Mouse (Mus musculus): Measurements from ENCODE around the gene Rps6kl1. TPM values are rescaled to one million over a fixed set of nuclear protein-coding genes. Genes with fewer than 3 reads are reported as not detected.

Rps6kl1 gene
- polyA plus RNA-seq, 2 experiments, result 0.39 to 0.43 TPM

DNA sequence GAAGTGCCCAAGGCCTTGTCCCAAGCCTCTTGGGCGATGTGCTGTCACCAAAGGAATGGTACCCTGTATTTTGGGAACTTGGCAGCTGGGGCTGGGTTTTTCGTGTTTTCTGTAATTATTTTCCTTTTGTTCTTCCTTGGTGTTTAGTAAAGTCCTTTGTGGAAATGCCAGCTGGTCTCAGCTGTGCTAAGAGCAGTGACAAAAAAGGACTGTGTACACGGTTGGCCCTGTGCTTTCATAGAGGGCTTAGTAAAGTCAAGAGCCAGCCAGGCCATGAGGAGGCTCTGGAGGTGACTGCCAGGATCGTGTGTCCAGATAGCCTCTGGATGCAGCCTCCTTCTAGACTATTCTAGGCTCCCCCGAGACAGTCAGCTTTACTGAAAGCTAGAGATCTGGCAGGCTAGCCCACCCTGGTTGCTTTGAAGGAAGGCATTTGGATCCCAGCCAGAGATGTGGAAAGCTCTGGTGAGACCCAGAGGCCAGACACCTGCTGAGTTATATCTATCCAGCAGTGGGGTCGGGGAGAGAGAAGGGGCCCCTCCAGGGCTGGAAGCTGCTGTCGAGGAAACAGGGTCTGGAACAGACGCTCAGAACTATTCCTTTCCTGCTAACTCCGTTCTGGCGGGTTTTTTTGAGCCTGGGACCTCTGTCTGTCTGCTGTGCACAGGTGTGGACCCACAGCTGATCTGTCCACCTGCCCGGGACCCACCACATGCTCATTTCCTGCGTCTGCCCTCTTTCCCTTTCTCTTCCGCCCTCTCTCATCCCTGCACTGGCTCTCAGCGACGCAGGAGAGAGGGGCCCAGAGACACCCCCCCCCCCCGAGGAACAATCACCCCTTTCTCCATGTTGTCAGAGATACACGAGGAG is 30.6 kb upstream of the Rps6kl1 start:
- Histone ChIP-seq H3K4me2 (replicated peaks; ENCODE audit: low read depth, low read length, severe bottlenecking) (no peak overlapping the region), H3K4me1 (ENCODE audit: control insufficient read depth, insufficient read depth, low read length) (peaks cover 17% of the 10 kb centered on the region), H3K9me3 (ENCODE audit: control insufficient read depth, low read length) (no peaks in the 10 kb centered on the region), H3K27me3 (ENCODE audit: control insufficient read depth, insufficient read depth, low read length) (no peaks in the 10 kb centered on the region), H3K27ac (replicated peaks; ENCODE audit: low read depth, low read length) (0 out of 2 replicates have a peak overlapping the region, but pooled peaks have one; percentile 19), H3K36me3 (ENCODE audit: control insufficient read depth, insufficient read depth, low read length) (no peaks in the 10 kb centered on the region), H3K4me3 (replicated peaks; ENCODE audit: low read length) (no peak overlapping the region), H3K9ac (ENCODE audit: low read depth, low read length, severe bottlenecking) (0 out of 2 replicates have a peak overlapping the region, but pooled peaks have one; percentile 12)
- no peak for TF ChIP-seq POLR2A (IDR thresholded peaks at IDR 0.05; ENCODE audit: borderline replicate concordance, extremely low read depth, insufficient read depth, insufficient read length)
- 17% methylated on average over 15 of the region's 17 CpGs for WGBS
- DNase-seq (ENCODE audit: low spot score) (peak; percentile 78), ATAC-seq (ENCODE audit: low FRiP score, low read depth) (peak; percentile 80)

DNA sequence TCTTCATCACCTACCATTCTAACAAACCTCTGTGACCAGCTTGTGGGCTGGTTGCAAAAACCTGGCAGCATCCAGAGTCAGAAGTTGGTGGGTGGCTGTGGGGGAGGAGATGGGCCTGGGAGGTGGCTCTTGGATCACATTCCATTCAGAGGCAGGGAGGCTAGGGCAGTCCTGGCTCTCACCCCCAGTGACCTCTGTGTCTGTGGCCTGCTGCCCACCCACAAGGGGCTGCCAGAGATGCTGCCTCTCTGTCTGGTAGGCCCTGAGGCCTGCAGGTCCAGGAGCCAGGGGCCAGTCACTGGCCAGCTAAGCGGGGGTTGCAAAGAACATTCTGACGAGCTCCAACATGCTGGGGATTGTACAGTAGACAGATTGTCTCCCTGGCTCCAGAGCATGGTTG is 27.2 kb upstream of the Rps6kl1 start:
- ATAC-seq (ENCODE audit: low FRiP score, low read depth) (no peak), DNase-seq (ENCODE audit: low spot score) (no peak)
- 54% methylated on average over 2 of the region's 2 CpGs for WGBS
- H3K4me1 ChIP-seq (ENCODE audit: control insufficient read depth, insufficient read depth, low read length), result peaks cover 42% of the 10 kb centered on the region
- H3K36me3 ChIP-seq (ENCODE audit: control insufficient read depth, insufficient read depth, low read length), result no peaks in the 10 kb centered on the region
- H3K27me3 ChIP-seq (ENCODE audit: control insufficient read depth, insufficient read depth, low read length), result no peaks in the 10 kb centered on the region
- no peak for TF ChIP-seq POLR2A (IDR thresholded peaks at IDR 0.05; ENCODE audit: borderline replicate concordance, extremely low read depth, insufficient read depth, insufficient read length)
- H3K4me3 ChIP-seq (replicated peaks; ENCODE audit: low read length), result no peak overlapping the region
- no peaks in the 10 kb centered on the region for H3K9me3 ChIP-seq (ENCODE audit: control insufficient read depth, low read length)
- no peak overlapping the region for H3K27ac ChIP-seq (replicated peaks; ENCODE audit: low read depth, low read length)
- no peak overlapping the region for H3K4me2 ChIP-seq (replicated peaks; ENCODE audit: low read depth, low read length, severe bottlenecking)
- H3K9ac ChIP-seq (ENCODE audit: low read depth, low read length, severe bottlenecking), result no peak overlapping the region

DNA sequence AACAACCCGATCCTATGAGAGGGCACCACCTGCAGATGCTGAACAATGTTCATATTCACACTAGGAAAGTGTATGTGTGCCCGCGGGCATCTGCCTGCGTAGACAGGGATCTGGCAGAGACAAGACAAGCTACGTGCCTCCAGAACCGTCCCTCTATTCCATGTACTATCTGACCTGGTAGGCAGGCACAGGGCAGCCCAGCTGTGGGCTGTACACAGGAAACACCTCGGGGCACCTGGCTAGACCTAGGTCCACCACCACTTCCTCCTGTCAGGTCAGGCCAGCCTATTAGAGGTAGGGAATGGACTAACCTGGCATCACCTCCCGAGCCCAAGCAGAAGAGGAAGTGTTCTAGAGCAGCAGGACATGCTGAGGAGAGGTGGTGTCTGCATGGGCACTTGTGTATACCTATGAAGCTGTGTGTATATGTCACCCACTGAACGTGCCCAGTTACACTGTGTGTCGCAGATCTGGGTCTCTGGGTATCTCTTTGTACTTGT is 26.7 kb upstream of the Rps6kl1 start, which contains the start of gene Pgf:
Gene Pgf, minus strand, starts transcription at position 51 of the 500 bp plus-strand sequence.
- peak within 1 kb of the TSS; percentile 47 for H3K9ac ChIP-seq (ENCODE audit: low read depth, low read length, severe bottlenecking)
- H3K27ac ChIP-seq (replicated peaks; ENCODE audit: low read depth, low read length), result no peak within 1 kb of the TSS; the same call in 1 of the 2 replicates
- no peak for ATAC-seq (ENCODE audit: low FRiP score, low read depth)
- no peaks in the 10 kb centered on the region for H3K36me3 ChIP-seq (ENCODE audit: control insufficient read depth, insufficient read depth, low read length)
- no peak for TF ChIP-seq POLR2A (IDR thresholded peaks at IDR 0.05; ENCODE audit: borderline replicate concordance, extremely low read depth, insufficient read depth, insufficient read length)
- no peaks in the 10 kb centered on the region for H3K9me3 ChIP-seq (ENCODE audit: control insufficient read depth, low read length)
- 80% methylated on average over 10 of the region's 10 CpGs for WGBS
- peak within 1 kb of the TSS; percentile 40 for H3K4me3 ChIP-seq (replicated peaks; ENCODE audit: low read length)
- peaks cover 42% of the 10 kb centered on the region for H3K4me1 ChIP-seq (ENCODE audit: control insufficient read depth, insufficient read depth, low read length)
- DNase-seq (ENCODE audit: low spot score), result no peak
- H3K4me2 ChIP-seq (replicated peaks; ENCODE audit: low read depth, low read length, severe bottlenecking), result peak within 1 kb of the TSS; percentile 66
- no peaks in the 10 kb centered on the region for H3K27me3 ChIP-seq (ENCODE audit: control insufficient read depth, insufficient read depth, low read length)

DNA sequence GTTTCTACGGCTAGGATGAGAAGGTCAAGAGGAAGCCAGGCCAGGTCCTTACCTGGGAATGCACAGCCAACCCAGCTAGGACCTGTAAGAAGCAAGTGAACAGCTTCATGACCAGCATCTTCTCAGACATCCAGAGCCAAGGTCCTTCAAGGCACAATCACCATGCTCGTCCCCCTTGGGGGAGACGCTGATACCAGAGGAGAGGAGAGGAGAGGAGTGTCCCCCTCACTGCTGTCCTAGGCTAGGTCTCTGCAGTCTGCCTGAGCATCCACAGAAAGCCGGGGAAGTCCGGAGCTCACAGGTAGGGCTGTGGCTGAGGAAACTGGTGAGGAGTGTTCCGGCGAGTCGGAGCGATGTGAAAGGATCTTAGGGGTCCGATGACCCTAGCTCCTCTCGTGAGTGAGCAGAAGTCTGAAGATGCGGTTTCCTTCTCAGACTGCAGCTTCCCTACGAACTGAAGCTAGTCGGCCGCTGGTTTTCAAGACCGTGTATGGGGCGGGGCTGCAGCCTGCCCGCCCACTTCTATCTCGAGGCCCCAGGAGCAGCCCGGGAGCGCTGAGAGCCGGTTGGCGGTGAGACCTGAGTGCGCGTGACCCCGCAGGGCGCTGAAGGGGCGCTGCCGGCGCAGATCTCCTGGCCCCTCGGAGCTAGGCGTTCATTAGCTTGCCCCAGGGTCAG is 25.9 kb upstream of the Rps6kl1 start:
- ATAC-seq (ENCODE audit: low FRiP score, low read depth) (peak; percentile 61; the same call in 1 of the 2 replicates), DNase-seq (ENCODE audit: low spot score) (no peak)
- 2% methylated on average over 25 of the region's 32 CpGs for WGBS
- peak overlapping the region; percentile 40 for H3K4me3 ChIP-seq (replicated peaks; ENCODE audit: low read length)
- H3K27ac ChIP-seq (replicated peaks; ENCODE audit: low read depth, low read length), result no peak overlapping the region; the same call in 1 of the 2 replicates
- no peaks in the 10 kb centered on the region for H3K9me3 ChIP-seq (ENCODE audit: control insufficient read depth, low read length)
- peaks cover 36% of the 10 kb centered on the region for H3K4me1 ChIP-seq (ENCODE audit: control insufficient read depth, insufficient read depth, low read length)
- H3K4me2 ChIP-seq (replicated peaks; ENCODE audit: low read depth, low read length, severe bottlenecking), result peak overlapping the region; percentile 66
- no peak for TF ChIP-seq POLR2A (IDR thresholded peaks at IDR 0.05; ENCODE audit: borderline replicate concordance, extremely low read depth, insufficient read depth, insufficient read length)
- H3K27me3 ChIP-seq (ENCODE audit: control insufficient read depth, insufficient read depth, low read length), result no peaks in the 10 kb centered on the region
- peak overlapping the region; percentile 47 for H3K9ac ChIP-seq (ENCODE audit: low read depth, low read length, severe bottlenecking)
- H3K36me3 ChIP-seq (ENCODE audit: control insufficient read depth, insufficient read depth, low read length), result no peaks in the 10 kb centered on the region
